Mouse (Mus musculus) MEL-GATA-1-ER (cell line): ENCODE results near the gene Khdrbs1.

Source experiments
- DNase-seq: peaks from one replicate; pipeline ENCODE4 v3.0.0-alpha.2; 2012; ENCODE audit warnings: low read depth; ENCODE audit errors: extremely low read depth

The Khdrbs1 gene

GRCm38 (mm10) chr4:129672878-129673449 lies 69.1 kb downstream of the Khdrbs1 start:
- no peak for DNase-seq

- peak; percentile 73 for DNase-seq
These were observed 69.8 kb downstream of the Khdrbs1 start, which contains the start of gene Kpna6 for GRCm38 (mm10) chr4:129672083-129672877. Gene Kpna6, minus strand, starts transcription at chr4:129672767.

GRCm38 (mm10) chr4:129671491-129672082 lies 70.5 kb downstream of the Khdrbs1 start:
- peak; percentile 53 for DNase-seq

GRCm38 (mm10) chr4:129662255-129662813 lies 79.8 kb downstream of the Khdrbs1 start:
- DNase-seq, result no peak

GRCm38 (mm10) chr4:129661584-129661983 lies 80.5 kb downstream of the Khdrbs1 start:
- DNase-seq, result no peak

GRCm38 (mm10) chr4:129654770-129655169 lies 87.3 kb downstream of the Khdrbs1 start:
- no peak for DNase-seq
